Mouse (Mus musculus) limb, embryonic 15.5 days (tissue): Measurements from ENCODE around the gene Topaz1. TPM values are rescaled to one million over a fixed set of nuclear protein-coding genes. Genes with fewer than 3 reads are reported as not detected.

ENCODE experiments used
- ATAC-seq: fragments of 200-750 bp; cut with Nextera tagmentation; 2 replicates; pipeline ENCODE4 v1.8.0; 2017; ENCODE audit warnings: low read depth, moderate TSS enrichment; ENCODE audit not compliant: insufficient number of reproducible peaks, low FRiP score, low TSS enrichment
- H3K27ac ChIP-seq: fragments of 300-500 bp; sonication (generic); 2 replicates; pipeline ENCODE4 v1.5.1; 2015; ENCODE audit warnings: moderate library complexity, mild to moderate bottlenecking, inconsistent platforms
- H3K27me3 ChIP-seq: fragments of 300-500 bp; sonication (generic); 2 replicates; pipeline ENCODE4 v1.6.1; 2015; ENCODE audit warnings: inconsistent platforms
- H3K36me3 ChIP-seq: fragments of 300-500 bp; sonication (generic); 2 replicates; pipeline ENCODE4 v1.6.1; 2015; ENCODE audit warnings: inconsistent platforms
- H3K4me1 ChIP-seq: fragments of 300-500 bp; sonication (generic); 2 replicates; pipeline ENCODE4 v1.6.1; 2015; ENCODE audit warnings: inconsistent platforms
- H3K4me2 ChIP-seq: fragments of 300-500 bp; sonication (generic); 2 replicates; pipeline ENCODE4 v1.6.1; 2015; ENCODE audit warnings: mild to moderate bottlenecking, inconsistent platforms
- H3K4me3 ChIP-seq: fragments of 300-500 bp; sonication (generic); 2 replicates; pipeline ENCODE4 v1.5.1; 2015; ENCODE audit warnings: mild to moderate bottlenecking, inconsistent platforms
- H3K9ac ChIP-seq: fragments of 300-500 bp; sonication (generic); 2 replicates; pipeline ENCODE4 v1.6.1; 2015; ENCODE audit warnings: inconsistent platforms
- H3K9me3 ChIP-seq: fragments of 300-500 bp; sonication (generic); 2 replicates; pipeline ENCODE4 v1.6.1; 2016; ENCODE audit warnings: inconsistent platforms
- WGBS: fragments of 180-500 bp; shearing (Covaris S2); methylation state at CpG from one replicate; pipeline ENCODE4 v1.1.7; 2015; 5-methylcytosine and 5-hydroxymethylcytosine counted together
- polyA plus RNA-seq: library from polyadenylated mRNA; unstranded; fragments of >200 nt; fragmentation: Nextera tagmentation; extraction: Ambion mirVana; gene quantifications from 2 replicates; pipeline ENCODE4 v1.2.1, GENCODE M21; 2015

The Topaz1 gene
- polyA plus RNA-seq: not detected in 2 replicates

DNA sequence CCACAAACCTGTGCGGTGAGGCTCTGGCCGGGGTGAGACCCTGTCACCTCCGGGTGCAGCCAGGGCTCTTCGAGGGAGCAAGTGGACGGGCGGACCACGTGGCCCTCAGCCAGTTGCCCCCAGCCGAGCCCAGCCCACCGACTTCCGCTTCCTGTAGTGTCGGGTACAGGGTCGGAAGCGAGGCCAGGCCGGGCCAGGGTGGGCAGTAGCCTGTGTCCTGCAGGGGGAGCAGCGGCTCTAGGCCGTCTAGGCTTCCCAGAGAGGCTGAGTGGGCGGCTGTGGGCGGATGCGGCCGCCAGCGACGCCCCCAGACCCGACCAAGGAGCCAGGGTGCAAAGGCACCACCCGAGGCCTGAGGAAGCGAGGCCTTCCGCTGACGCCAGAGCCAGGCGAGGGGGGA lies at the start of gene Topaz1:
Topaz1 (plus strand) TSS at position 287 of the 400 bp plus-strand sequence.
- Histone ChIP-seq H3K36me3 (no peaks in the 10 kb centered on the region), H3K27me3 (no peaks in the 10 kb centered on the region), H3K9me3 (no peaks in the 10 kb centered on the region), H3K4me3 (no peak within 1 kb of the TSS), H3K9ac (no peak within 1 kb of the TSS), H3K4me1 (no peaks in the 10 kb centered on the region), H3K4me2 (no peak within 1 kb of the TSS), H3K27ac (no peak within 1 kb of the TSS)
- 72% methylated on average over 28 of the region's 28 CpGs for WGBS
- ATAC-seq: no peak

DNA sequence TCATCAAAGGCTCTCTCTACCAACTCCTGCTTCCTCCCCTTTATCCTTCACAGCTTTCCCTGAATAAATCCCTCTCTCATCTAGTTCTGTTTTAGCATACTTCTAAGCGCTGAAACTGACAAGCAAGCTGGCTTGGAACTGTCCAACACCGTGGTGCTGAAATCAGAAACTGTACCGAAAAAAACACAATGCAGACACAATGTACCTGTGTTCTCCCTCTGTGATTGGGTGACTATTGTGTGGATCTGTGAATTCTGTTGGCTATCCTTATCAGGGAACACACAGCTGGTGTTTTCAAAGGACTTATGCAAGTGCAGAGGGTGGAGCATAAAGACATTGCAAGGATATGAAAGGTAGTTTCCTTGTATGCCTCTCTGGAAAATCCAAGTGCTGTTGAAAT lies 45.3 kb upstream of the Topaz1 start:
- 3% methylated on average over 3 of the region's 3 CpGs for WGBS

DNA sequence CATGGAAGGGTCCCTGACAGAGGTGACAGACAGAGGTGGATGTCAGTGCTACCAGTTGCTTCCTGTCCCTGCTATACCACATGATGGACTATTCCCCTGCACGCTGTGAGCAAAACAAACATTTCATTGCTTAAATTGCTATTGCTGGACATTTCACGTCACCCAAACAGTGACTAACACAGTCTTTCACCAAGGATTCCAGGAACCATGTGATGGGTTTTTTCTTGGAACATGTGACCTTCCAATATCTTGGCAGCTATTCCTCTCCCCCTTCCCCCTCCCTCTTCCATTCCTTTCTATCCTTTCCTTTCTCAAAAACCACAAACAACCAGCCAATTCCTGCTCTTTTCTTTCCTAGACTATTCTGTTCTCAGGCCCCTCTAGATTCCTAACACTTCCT lies 33.3 kb upstream of the Topaz1 start:
- H3K9me3 ChIP-seq: no peaks in the 10 kb centered on the region
- no peaks in the 10 kb centered on the region for H3K36me3 ChIP-seq
- ATAC-seq: no peak
- H3K9ac ChIP-seq: no peak overlapping the region
- no peaks in the 10 kb centered on the region for H3K27me3 ChIP-seq
- no peak overlapping the region for H3K27ac ChIP-seq
- no peak overlapping the region for H3K4me3 ChIP-seq
- WGBS: 68% methylated on average over 2 of the region's 2 CpGs
- H3K4me1 ChIP-seq: no peaks in the 10 kb centered on the region
- no peak overlapping the region for H3K4me2 ChIP-seq

More for the DNA sequence above, 45.3 kb upstream of the Topaz1 start:
- no peaks in the 10 kb centered on the region for H3K27me3 ChIP-seq
- H3K9ac ChIP-seq: no peak overlapping the region
- no peak for ATAC-seq
- no peak overlapping the region for H3K4me2 ChIP-seq
- no peaks in the 10 kb centered on the region for H3K36me3 ChIP-seq
- H3K27ac ChIP-seq: no peak overlapping the region
- no peaks in the 10 kb centered on the region for H3K4me1 ChIP-seq
- H3K9me3 ChIP-seq: no peaks in the 10 kb centered on the region
- H3K4me3 ChIP-seq: no peak overlapping the region

DNA sequence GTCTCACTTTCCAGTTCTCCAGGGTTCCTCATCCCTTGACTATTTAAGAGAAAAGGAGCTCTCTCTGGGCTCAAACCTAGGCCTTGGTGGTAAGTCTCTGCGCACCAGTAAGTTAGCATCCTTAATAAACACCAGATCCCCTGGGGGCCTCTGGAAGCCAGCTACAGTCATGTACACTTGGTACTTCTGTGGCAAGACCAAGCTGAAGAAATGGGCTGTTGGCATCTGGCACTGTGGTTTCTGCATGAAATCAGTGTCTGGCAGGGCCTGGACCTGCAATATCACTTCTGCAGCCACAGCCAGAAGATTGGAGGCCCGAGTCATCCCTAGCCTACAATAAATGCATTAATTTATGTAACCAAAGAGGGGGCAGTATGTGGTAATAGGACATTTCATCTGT lies 32.1 kb upstream of the Topaz1 start:
- ATAC-seq: no peak
- Histone ChIP-seq H3K27ac (no peak overlapping the region), H3K36me3 (no peaks in the 10 kb centered on the region), H3K4me1 (no peaks in the 10 kb centered on the region), H3K4me3 (no peak overlapping the region), H3K9ac (no peak overlapping the region), H3K4me2 (no peak overlapping the region), H3K27me3 (no peaks in the 10 kb centered on the region; the same call in 1 of the 2 replicates), H3K9me3 (no peaks in the 10 kb centered on the region)
- 67% methylated on average over 2 of the region's 2 CpGs for WGBS

DNA sequence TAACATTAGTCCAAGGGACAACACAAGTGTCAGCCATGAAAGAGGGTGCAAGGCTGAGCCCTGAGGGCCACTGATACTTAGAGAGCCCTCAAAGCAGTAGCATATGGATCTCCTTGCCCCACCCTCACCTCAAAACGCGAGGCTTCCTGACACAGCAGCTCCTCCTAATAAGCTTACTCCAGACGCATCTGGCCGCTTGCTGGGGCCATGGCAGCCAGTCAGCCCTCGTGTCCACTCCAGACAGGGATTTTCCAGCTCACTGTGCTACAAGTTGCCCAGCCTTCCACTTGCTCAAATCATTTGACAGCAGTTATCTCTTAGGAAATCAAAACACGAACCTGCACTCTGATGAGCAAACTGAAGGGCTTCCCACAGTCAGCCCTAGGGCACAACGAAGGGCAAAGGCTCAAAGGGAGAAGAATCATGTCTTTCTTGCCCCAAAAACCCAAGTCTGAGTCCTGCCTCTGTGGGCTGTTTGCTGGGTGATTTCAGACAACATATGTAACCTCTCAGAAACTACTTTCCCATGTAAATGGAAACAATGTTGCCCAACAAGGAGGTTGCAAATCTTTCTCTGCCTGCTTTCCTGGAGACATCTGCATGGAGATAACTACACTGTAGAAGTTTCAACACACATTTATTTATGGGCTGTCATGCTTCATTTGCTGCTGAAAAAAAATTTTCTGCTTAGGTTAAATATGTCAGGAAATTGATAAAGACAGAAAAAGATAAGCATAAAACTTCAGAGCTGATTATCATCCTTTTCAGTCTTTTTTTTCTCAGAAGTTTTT lies 30.8 kb upstream of the Topaz1 start:
- Histone ChIP-seq H3K4me3 (no peak overlapping the region), H3K27ac (no peak overlapping the region), H3K36me3 (no peaks in the 10 kb centered on the region), H3K27me3 (no peaks in the 10 kb centered on the region; the same call in 1 of the 2 replicates), H3K9me3 (no peaks in the 10 kb centered on the region), H3K9ac (no peak overlapping the region), H3K4me1 (no peaks in the 10 kb centered on the region), H3K4me2 (no peak overlapping the region)
- 22% methylated on average over 7 of the region's 7 CpGs for WGBS
- no peak for ATAC-seq

DNA sequence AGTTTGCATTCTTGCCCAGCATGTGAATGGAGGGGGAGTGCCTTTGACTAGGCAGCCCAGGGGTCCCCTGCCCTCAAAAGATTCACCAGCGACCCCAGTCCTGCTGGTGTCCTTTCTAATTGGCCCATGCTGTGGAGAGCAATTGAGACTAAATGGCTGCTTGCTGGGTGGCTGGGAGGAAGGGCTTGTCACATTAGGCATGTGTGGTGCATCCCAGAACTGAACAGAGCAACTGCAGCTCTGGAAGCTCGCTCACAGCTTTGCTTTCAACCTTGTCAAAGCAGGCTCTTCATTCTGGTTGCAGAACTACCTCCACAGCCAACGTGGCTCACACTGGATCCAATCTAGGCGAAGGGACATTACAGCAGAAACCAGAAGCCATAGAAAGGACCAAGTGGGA lies 24.9 kb upstream of the Topaz1 start:
- ATAC-seq: no peak

DNA sequence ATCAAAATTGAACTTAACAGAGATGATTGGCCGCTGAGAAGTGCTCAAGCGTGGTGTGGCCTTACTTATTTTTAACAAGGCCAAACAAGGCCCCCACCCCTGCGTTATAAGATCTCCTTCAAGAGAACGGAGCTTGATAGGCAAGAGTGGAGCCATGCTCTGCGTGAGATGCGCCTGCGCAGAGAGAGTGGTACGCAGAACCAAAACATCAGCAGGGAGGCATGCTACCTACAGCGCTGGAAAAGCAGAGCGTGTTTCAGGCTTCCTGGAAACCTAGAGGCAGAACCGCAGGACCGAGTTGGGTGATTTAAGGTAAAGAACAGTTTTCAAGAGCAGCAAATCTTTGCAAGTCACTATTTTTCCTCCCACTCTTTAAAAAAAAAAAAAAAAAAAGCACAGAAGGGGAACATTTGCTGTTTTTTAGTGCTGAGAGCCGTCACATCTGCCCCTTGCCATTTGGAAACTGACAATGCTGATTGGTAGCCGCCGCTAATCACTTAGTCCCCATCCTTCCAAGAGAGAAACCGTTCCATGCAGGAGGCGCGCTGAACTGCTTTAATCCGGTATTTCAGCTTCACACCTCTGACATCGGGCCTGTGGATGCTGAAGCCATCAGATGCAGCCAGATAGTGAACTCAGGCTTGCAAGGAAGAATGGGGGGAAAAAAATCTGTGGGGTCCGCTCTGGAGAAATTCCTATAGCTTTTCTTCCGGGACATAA lies 21.9 kb upstream of the Topaz1 start:
- 29% methylated on average over 22 of the region's 22 CpGs for WGBS
- Histone ChIP-seq H3K4me3 (no peak overlapping the region), H3K36me3 (no peaks in the 10 kb centered on the region), H3K9me3 (no peaks in the 10 kb centered on the region), H3K27ac (no peak overlapping the region), H3K9ac (no peak overlapping the region), H3K4me1 (no peaks in the 10 kb centered on the region), H3K27me3 (peaks cover 17% of the 10 kb centered on the region; the same call in 1 of the 2 replicates), H3K4me2 (no peak overlapping the region)
- no peak for ATAC-seq

More for the DNA sequence above, 24.9 kb upstream of the Topaz1 start:
- Histone ChIP-seq H3K36me3 (no peaks in the 10 kb centered on the region), H3K4me2 (no peak overlapping the region), H3K27me3 (peaks cover 13% of the 10 kb centered on the region; the same call in 1 of the 2 replicates), H3K9me3 (no peaks in the 10 kb centered on the region), H3K27ac (no peak overlapping the region), H3K9ac (no peak overlapping the region), H3K4me1 (no peaks in the 10 kb centered on the region), H3K4me3 (no peak overlapping the region)
- 30% methylated on average over 4 of the region's 4 CpGs for WGBS

DNA sequence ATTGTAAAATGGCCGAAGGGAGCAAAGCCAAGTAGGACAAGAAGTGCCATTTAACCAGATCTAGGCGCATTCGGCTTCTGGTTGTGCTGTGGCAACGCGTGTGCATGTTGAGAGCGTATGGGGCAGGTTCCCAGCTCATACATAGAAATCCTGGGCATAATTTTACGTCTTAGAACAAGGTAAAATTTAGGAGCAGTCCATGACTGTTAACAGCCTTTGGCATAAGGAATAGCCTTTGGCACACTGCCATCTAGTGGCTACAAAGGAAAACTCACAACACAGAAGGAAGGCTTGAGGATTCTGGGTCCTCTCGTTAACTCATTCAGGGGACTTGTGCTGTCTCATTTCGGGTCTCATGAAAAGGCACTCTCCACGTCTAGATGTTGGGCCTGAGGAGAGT lies 17.6 kb upstream of the Topaz1 start:
- 16% methylated on average over 10 of the region's 10 CpGs for WGBS
- peaks cover 28% of the 10 kb centered on the region for H3K27me3 ChIP-seq
- no peak overlapping the region for H3K9ac ChIP-seq
- no peak overlapping the region for H3K4me3 ChIP-seq
- ATAC-seq: no peak
- H3K4me2 ChIP-seq: no peak overlapping the region
- no peaks in the 10 kb centered on the region for H3K9me3 ChIP-seq
- no peak overlapping the region for H3K27ac ChIP-seq
- H3K4me1 ChIP-seq: no peaks in the 10 kb centered on the region
- no peaks in the 10 kb centered on the region for H3K36me3 ChIP-seq

DNA sequence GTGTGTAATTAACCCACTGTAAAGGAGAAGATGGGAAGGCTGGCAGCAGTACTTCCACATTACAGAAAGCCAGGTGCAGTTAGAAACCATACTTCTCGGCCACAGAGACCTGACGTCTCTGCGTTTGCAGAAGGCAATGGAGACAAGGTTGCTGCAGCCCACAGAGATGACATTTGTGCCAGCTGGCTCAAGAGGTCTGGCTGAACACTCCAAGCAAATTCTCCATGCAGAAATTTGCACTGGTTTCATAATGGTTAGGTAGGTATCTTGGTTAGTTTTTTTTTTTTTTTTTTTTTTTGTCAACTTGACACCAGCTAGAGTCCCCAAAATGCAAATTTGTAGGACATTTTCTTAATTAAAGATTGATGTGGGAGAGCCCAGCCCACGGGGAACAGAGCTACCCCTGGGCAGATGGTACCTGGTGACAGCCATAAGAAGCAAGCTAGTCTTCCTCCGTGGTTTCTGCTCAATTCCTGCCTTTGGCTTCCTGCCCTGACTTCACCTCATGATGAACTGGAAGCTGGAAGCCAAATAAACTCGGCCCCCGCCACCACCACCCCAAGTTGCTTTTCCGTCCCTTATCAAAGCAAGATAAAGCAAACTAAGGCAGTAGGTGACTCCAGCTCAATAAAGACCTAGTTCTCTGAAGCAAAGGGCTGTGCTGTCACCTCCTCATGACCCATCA lies 14.9 kb upstream of the Topaz1 start:
- H3K27me3 ChIP-seq: peaks cover 19% of the 10 kb centered on the region

DNA sequence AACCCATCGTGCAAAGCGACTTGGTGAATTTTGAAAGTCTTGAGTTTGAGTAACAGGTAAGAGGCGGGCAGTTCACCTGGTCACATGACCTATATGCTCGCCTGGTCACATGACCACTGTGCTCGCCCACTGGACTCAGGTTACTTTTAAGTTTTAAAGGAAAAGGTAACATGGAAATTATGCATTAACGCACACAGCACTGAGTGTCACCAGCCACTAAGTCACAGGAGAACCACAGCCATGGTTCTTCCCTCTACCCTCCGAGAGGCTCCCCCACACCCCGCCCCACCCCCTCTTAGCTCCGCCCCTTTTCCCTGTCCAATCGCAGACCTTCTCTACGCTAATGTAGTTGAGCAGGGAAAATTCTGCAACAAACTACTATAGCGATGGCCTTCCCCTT lies 13.9 kb upstream of the Topaz1 start:
- Histone ChIP-seq H3K27ac (no peak overlapping the region), H3K27me3 (peaks cover 19% of the 10 kb centered on the region), H3K9me3 (no peaks in the 10 kb centered on the region), H3K36me3 (no peaks in the 10 kb centered on the region), H3K4me3 (peak overlapping the region; percentile 17; the same call in 1 of the 2 replicates), H3K9ac (no peak overlapping the region), H3K4me1 (0 out of 2 replicates have a peak, but pooled peaks cover 4% of the 10 kb centered on the region), H3K4me2 (no peak overlapping the region; the same call in 1 of the 2 replicates)
- ATAC-seq: no peak
- 33% methylated on average over 12 of the region's 12 CpGs for WGBS

More for the DNA sequence above, 14.9 kb upstream of the Topaz1 start:
- Histone ChIP-seq H3K9ac (no peak overlapping the region), H3K4me1 (0 out of 2 replicates have a peak, but pooled peaks cover 4% of the 10 kb centered on the region), H3K9me3 (no peaks in the 10 kb centered on the region), H3K4me2 (no peak overlapping the region), H3K4me3 (no peak overlapping the region), H3K36me3 (no peaks in the 10 kb centered on the region), H3K27ac (no peak overlapping the region)
- no peak for ATAC-seq
- WGBS: 63% methylated on average over 8 of the region's 8 CpGs

DNA sequence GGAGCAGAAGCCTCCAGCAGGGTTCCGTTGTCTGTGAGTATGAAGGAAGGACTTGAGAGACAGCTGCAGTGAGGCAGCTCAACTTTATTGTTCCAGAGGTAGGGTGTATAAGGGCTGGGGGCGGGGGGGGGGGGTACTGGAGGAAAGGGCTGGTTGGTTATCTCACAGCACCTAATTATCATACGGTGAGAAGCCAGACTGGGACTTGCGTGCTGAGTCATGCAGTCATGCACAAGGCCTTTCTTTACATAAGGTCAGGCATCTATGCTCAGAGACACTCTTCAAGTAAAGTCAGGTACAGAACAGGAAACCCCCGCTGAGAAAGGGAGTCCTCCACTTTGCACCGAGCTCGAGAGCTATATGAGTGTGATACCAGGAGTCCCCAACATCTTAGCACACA lies 12.2 kb upstream of the Topaz1 start:
- 60% methylated on average over 7 of the region's 7 CpGs for WGBS
- Histone ChIP-seq H3K9me3 (no peaks in the 10 kb centered on the region), H3K36me3 (no peaks in the 10 kb centered on the region), H3K27me3 (peaks cover 18% of the 10 kb centered on the region), H3K27ac (no peak overlapping the region), H3K9ac (no peak overlapping the region), H3K4me3 (no peak overlapping the region), H3K4me2 (no peak overlapping the region), H3K4me1 (0 out of 2 replicates have a peak, but pooled peaks cover 4% of the 10 kb centered on the region)
- ATAC-seq: no peak
